Mouse (Mus musculus) hindbrain, embryonic 14.5 days (tissue): ENCODE data around the gene Ppa2. TPM values are rescaled to one million over a fixed set of nuclear protein-coding genes. Genes with fewer than 3 reads are reported as not detected.

Experiments used
- ATAC-seq: fragments of 200-750 bp; cut with Nextera tagmentation; 2 replicates; pipeline ENCODE4 v1.8.0; 2017; ENCODE audit warnings: moderate number of reproducible peaks, mild to moderate bottlenecking, moderate TSS enrichment, moderate library complexity; ENCODE audit not compliant: low FRiP score
- DNase-seq: peaks from one replicate; pipeline ENCODE4 v3.0.0-alpha.2; 2015; ENCODE audit warnings: low spot score
- H3K27ac ChIP-seq: fragments of 300-500 bp; sonication (generic); 2 replicates; pipeline ENCODE4 v1.5.1; 2014; ENCODE audit warnings: mild to moderate bottlenecking, moderate library complexity
- H3K27me3 ChIP-seq: fragments of 300-500 bp; sonication (generic); 2 replicates; pipeline ENCODE4 v1.6.1; 2014; ENCODE audit warnings: mild to moderate bottlenecking, low read length, mixed read lengths; ENCODE audit not compliant: control insufficient read depth, insufficient read depth
- H3K36me3 ChIP-seq: fragments of 300-500 bp; sonication (generic); replicated peaks from 2 replicates; pipeline ENCODE4 v1.6.1; 2014; ENCODE audit not compliant: control insufficient read depth, insufficient read depth
- H3K4me1 ChIP-seq: fragments of 300-500 bp; sonication (generic); replicated peaks from 2 replicates; pipeline ENCODE4 v1.6.1; 2014; ENCODE audit warnings: antibody characterized with exemption, low read length, mixed read lengths; ENCODE audit not compliant: control insufficient read depth, insufficient read depth
- H3K4me2 ChIP-seq: fragments of 300-500 bp; sonication (generic); replicated peaks from 2 replicates; pipeline ENCODE4 v1.6.1; 2014; ENCODE audit warnings: mild to moderate bottlenecking, moderate library complexity
- H3K4me3 ChIP-seq: fragments of 300-500 bp; sonication (generic); replicated peaks from 2 replicates; pipeline ENCODE4 v1.5.1; 2014; ENCODE audit warnings: mild to moderate bottlenecking, low read length
- H3K9ac ChIP-seq: fragments of 300-500 bp; sonication (generic); 2 replicates; pipeline ENCODE4 v1.6.1; 2014
- H3K9me3 ChIP-seq: fragments of 300-500 bp; sonication (generic); 2 replicates; pipeline ENCODE4 v1.6.1; 2016; ENCODE audit warnings: low read length; ENCODE audit not compliant: control insufficient read depth
- WGBS: fragments of 180-500 bp; shearing (Covaris S2); extraction: QIAGEN DNeasy Blood & Tissue Kit; methylation state at CpG from one replicate; pipeline ENCODE4 v1.1.7; 2014; 5-methylcytosine and 5-hydroxymethylcytosine counted together
- polyA plus RNA-seq: library from polyadenylated mRNA; unstranded; fragments of >200 nt; fragmentation: Nextera tagmentation; extraction: Ambion mirVana; gene quantifications from 2 replicates; pipeline ENCODE4 v1.2.1, GENCODE M21; 2014

Gene Ppa2
- polyA plus RNA-seq, 1 experiment from 2014 or later = 80.1 TPM

DNA sequence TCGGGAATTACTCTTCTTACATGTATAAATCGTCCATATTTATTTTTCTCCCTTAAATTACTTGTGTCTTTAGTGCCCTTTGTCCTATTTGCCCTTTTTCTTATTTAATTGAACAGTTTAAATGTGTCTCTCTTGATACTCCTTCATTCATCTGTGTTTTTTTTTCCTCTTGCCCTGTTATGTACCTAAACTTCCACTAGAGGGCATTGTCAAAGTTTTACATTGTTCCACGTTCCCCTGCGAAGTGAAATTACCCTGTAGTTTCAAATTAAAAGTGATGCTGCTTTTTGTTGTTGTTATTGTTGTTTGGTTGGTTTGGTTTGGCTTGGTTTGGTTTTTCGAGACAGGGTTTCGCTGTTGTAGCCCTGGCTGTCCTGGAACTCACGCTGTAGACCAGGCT lies 26.5 kb downstream of the Ppa2 start:
- no peak for ATAC-seq
- 80% methylated on average over 7 of the region's 7 CpGs for WGBS

DNA sequence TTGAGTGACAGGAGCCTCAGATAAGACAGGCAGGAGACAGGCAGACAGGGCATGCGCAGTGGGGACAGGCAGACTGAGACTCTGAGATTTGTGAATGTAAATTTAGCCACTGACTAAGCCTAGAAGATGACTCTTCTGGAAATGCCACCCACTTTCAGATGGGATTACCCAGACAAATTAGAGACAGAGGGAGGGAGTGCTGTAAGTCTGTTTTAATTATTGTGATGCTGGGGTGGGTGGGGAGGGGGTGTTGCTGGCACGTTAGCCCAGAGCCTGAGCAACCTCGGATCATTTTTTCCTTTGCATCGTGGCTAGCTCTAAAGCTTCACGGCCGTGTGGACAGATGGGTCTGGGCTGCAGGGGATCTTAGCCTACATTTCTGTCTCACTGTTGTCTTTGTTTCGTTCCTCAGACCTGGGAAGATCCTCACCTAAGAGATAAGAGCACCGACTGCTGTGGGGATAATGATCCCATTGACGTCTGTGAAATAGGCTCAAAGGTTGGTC lies 29.0 kb downstream of the Ppa2 start:
- H3K9ac ChIP-seq = no peak overlapping the region
- H3K36me3 ChIP-seq = no peaks in the 10 kb centered on the region; the same call in 1 of the 2 replicates
- H3K4me2 ChIP-seq = no peak overlapping the region
- no peak overlapping the region for H3K27ac ChIP-seq
- H3K4me3 ChIP-seq = no peak overlapping the region
- WGBS = 61% methylated on average over 9 of the region's 9 CpGs
- DNase-seq = no peak
- no peaks in the 10 kb centered on the region for H3K27me3 ChIP-seq
- ATAC-seq = 0 out of 2 replicates have a peak, but pooled peaks have one; percentile 28
- H3K4me1 ChIP-seq = 0 out of 2 replicates have a peak, but pooled peaks cover 6% of the 10 kb centered on the region
- H3K9me3 ChIP-seq = no peaks in the 10 kb centered on the region

More for the DNA sequence above, 26.5 kb downstream of the Ppa2 start:
- Histone ChIP-seq H3K36me3 (no peaks in the 10 kb centered on the region; the same call in none of the 2 replicates), H3K27me3 (no peaks in the 10 kb centered on the region), H3K9ac (no peak overlapping the region), H3K4me2 (no peak overlapping the region), H3K27ac (no peak overlapping the region), H3K4me1 (0 out of 2 replicates have a peak, but pooled peaks cover 6% of the 10 kb centered on the region), H3K4me3 (no peak overlapping the region), H3K9me3 (no peaks in the 10 kb centered on the region)
- DNase-seq = no peak

DNA sequence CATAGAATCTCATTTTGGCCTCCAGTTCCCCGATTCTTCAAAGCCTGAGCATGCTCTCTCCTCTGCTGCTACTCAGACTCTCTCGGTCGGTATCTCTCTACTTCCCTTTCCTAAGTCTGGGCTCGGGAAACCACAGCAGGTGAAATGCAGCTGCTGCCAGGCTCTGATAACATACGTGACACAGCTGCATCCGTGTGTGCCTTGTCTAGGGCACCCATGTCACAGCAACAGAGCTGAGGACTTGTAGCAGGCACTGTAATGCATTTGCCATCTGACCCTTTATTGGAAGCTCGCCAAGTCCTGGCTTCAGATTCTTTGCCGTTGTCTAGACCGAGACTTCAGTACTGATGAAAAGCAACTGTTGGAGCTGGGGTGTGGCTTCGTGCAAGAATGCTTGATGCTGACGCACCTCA lies 29.5 kb downstream of the Ppa2 start:
- WGBS = 51% methylated on average over 11 of the region's 11 CpGs
- Histone ChIP-seq H3K27me3 (no peaks in the 10 kb centered on the region), H3K4me3 (no peak overlapping the region), H3K9ac (no peak overlapping the region), H3K27ac (no peak overlapping the region), H3K9me3 (no peaks in the 10 kb centered on the region), H3K4me1 (0 out of 2 replicates have a peak, but pooled peaks cover 6% of the 10 kb centered on the region), H3K4me2 (no peak overlapping the region), H3K36me3 (no peaks in the 10 kb centered on the region; the same call in 1 of the 2 replicates)
- peak; percentile 78 for ATAC-seq
- peak; percentile 70 for DNase-seq

DNA sequence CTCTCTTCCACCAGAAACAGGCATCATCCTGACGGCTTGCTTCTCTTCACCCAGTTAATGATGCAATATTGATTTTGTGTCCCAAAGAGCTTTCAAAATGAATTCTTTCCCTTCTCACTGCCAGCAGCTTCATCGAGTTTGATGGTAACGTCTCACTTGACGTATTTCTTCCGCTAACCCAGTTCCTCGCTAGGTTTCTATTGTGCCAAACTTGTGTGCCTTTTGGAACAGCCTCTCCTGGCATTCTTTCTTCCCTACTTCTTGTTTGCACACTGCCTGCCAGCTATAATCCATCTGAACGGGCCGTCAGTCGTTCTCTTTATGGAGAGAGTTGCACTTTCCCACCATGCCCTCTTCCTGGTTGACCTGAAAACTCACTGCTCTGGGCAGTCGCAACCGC lies 31.2 kb downstream of the Ppa2 start:
- no peak for DNase-seq
- Histone ChIP-seq H3K27me3 (no peaks in the 10 kb centered on the region), H3K27ac (no peak overlapping the region), H3K9ac (no peak overlapping the region), H3K4me1 (0 out of 2 replicates have a peak, but pooled peaks cover 6% of the 10 kb centered on the region), H3K36me3 (no peaks in the 10 kb centered on the region), H3K4me3 (no peak overlapping the region), H3K9me3 (no peaks in the 10 kb centered on the region), H3K4me2 (no peak overlapping the region)
- ATAC-seq = no peak
- WGBS = 79% methylated on average over 11 of the region's 11 CpGs

DNA sequence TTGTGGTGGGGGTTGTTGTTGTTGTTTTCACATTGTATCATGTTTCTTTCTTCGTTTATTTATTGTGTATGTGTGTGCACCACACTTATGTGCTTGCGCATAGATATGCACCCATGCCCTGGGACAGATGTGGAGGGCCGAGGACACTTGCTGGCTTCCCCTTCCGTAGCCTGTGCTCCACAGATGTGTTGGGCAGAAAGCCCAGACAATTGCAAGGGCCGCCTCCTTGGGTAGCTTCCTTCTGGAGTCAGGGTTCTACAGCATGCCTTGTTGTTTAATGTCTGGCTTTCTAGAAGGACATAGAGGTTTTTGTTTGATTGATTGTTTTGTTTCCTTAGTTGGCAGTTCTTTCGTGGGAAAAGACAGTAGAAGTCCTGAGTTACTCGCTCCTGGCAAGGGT lies 37.6 kb downstream of the Ppa2 start:
- H3K27me3 ChIP-seq = no peaks in the 10 kb centered on the region
- no peak overlapping the region for H3K4me3 ChIP-seq
- H3K4me1 ChIP-seq = no peaks in the 10 kb centered on the region
- H3K27ac ChIP-seq = no peak overlapping the region
- H3K9ac ChIP-seq = no peak overlapping the region
- ATAC-seq (0 out of 2 replicates have a peak, but pooled peaks have one; percentile 31), DNase-seq (no peak)
- WGBS = 81% methylated on average over 7 of the region's 7 CpGs
- no peak overlapping the region for H3K4me2 ChIP-seq
- no peaks in the 10 kb centered on the region; the same call in 1 of the 2 replicates for H3K36me3 ChIP-seq
- no peaks in the 10 kb centered on the region for H3K9me3 ChIP-seq

DNA sequence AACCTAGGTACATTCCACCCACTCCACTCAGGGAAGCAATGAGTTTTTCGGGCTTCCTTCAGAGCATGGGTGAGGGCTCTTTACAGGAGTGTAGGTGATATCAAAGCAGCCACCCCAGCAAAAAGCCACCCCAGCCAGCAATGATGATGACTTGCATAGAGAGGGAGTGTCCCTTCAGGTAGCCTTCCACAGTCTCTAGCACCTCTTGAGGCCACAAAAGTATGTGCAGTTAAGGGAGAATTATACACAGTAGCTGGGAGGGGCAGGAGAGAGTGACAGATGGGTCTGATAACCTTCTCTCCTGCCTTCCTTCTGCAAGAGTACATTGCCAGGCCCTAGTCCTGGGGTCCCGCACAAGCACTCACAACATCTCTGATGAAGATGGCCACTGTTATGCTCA lies 38.9 kb downstream of the Ppa2 start:
- DNase-seq (no peak), ATAC-seq (no peak)
- Histone ChIP-seq H3K4me2 (no peak overlapping the region), H3K9ac (no peak overlapping the region), H3K36me3 (no peaks in the 10 kb centered on the region; the same call in 1 of the 2 replicates), H3K27ac (no peak overlapping the region), H3K4me3 (no peak overlapping the region), H3K4me1 (no peaks in the 10 kb centered on the region), H3K9me3 (no peaks in the 10 kb centered on the region), H3K27me3 (no peaks in the 10 kb centered on the region)
- WGBS = 95% methylated on average over 2 of the region's 2 CpGs

DNA sequence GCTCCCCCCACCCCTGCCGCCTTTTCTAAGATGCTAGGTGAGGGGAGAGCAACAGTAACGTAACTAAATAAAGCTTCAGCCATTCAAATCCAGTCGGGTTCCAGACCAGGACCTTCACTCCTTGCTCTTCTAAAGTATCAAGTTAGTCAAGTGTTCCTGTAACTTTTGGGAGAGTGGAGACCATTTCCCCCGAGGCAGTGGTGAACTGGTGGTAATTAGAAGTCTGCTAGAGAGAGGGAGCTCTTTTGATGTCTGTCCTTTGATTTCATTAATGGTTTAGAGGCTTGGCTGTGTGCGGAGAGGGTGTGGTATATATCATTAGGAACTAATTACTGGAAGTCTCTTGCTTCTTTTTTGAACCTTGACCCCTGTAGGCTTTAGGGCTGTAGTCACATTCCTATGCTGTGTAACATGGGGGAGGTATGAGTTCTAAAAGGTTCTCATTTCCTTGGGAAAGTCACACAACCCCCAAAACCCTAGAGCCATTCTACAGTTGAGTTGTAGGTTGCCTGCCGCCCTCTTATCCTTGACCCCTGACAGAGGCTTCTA lies 47.6 kb downstream of the Ppa2 start:
- Histone ChIP-seq H3K9ac (no peak overlapping the region), H3K36me3 (no peaks in the 10 kb centered on the region), H3K4me3 (no peak overlapping the region), H3K4me1 (no peaks in the 10 kb centered on the region), H3K4me2 (no peak overlapping the region), H3K27ac (no peak overlapping the region), H3K27me3 (no peaks in the 10 kb centered on the region), H3K9me3 (no peaks in the 10 kb centered on the region)
- ATAC-seq (no peak), DNase-seq (no peak)
- 77% methylated on average over 6 of the region's 6 CpGs for WGBS

DNA sequence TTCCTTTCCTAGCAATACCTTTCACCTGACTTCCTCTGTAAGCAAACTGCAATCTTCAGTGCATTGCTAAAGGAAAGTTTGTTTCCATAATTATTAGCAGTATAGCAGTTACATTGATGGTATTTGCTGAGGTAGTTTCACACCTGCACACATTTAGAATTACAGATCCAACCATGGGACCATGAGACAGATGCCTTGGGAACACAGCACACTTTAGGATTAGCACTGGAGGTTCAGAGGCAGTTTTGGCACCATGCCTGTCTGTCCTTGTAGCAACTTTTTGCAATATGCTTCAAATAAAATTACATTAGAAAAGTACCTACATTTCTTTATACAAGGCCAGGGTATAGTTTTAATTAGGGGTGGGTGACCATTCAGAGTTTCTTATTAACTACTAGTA lies 48.1 kb downstream of the Ppa2 start:
- Histone ChIP-seq H3K4me3 (no peak overlapping the region), H3K4me1 (no peaks in the 10 kb centered on the region), H3K36me3 (no peaks in the 10 kb centered on the region), H3K9ac (no peak overlapping the region), H3K9me3 (no peaks in the 10 kb centered on the region), H3K4me2 (no peak overlapping the region), H3K27ac (no peak overlapping the region), H3K27me3 (no peaks in the 10 kb centered on the region)
- DNase-seq = no peak
- ATAC-seq = no peak

DNA sequence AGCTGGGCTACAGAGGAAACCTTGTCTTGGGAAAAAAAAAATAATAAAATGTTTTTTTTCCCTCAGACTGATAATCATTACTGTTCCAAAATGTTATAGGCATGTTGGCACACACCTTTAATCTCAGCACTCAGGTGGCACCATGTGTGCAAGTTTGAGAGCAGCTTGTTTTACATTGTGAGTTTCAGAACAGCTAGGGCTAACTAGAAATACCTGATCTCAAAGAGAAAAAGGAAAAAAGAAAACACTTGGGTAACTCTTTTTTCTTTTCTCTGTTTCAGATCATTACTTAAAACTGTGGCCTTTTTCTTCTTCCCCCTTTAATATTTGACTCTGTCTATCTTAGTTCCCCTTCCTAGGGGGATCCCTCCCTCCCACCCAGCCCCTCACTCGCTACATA lies 51.5 kb downstream of the Ppa2 start:
- 87% methylated on average over 1 of the region's 1 CpGs for WGBS
- no peaks in the 10 kb centered on the region for H3K4me1 ChIP-seq
- H3K4me3 ChIP-seq = no peak overlapping the region
- H3K27ac ChIP-seq = no peak overlapping the region
- DNase-seq (no peak), ATAC-seq (no peak)
- no peak overlapping the region for H3K9ac ChIP-seq
- no peaks in the 10 kb centered on the region for H3K27me3 ChIP-seq
- no peaks in the 10 kb centered on the region for H3K36me3 ChIP-seq
- no peaks in the 10 kb centered on the region for H3K9me3 ChIP-seq
- H3K4me2 ChIP-seq = no peak overlapping the region

DNA sequence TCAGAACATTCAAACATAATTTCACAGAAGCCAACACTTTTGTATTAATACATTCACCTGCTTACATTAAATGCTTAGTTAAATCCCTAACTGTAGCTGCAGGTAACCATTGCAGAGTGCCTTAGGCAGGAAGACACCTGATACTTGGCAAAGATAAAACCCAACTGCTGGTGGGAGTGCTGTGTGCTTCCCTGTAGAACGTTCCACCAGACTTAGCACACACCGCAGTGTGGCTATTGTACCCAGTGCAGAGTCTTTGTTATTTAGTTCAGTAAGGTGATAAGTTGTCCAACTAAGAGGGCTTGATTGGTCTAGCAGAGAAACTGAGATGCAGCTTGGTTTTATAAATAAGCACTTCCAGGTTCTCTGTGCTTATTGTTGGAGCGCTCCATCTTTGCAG lies 54.2 kb downstream of the Ppa2 start:
- 91% methylated on average over 3 of the region's 3 CpGs for WGBS
- H3K9ac ChIP-seq = no peak overlapping the region

More for the DNA sequence above, 54.2 kb downstream of the Ppa2 start:
- H3K27ac ChIP-seq = no peak overlapping the region
- H3K4me3 ChIP-seq = no peak overlapping the region
- H3K4me1 ChIP-seq = no peaks in the 10 kb centered on the region
- ATAC-seq (no peak), DNase-seq (no peak)
- H3K27me3 ChIP-seq = no peaks in the 10 kb centered on the region
- H3K9me3 ChIP-seq = no peaks in the 10 kb centered on the region
- H3K4me2 ChIP-seq = no peak overlapping the region
- H3K36me3 ChIP-seq = no peaks in the 10 kb centered on the region
